Mouse (Mus musculus) spleen, adult 18-20 months (tissue): ENCODE measurements around the gene Plce1.

Experiments
- DNase-seq, 2 experiments: peaks; one replicate each; pipeline ENCODE4 v3.0.0; 2022; ENCODE audit warnings: mixed read lengths in 2 of 2

Plce1 gene

GRCm38 (mm10) chr19:38480731-38481621, at the start of gene Plce1:
Plce1 (plus strand) TSS chr19:38481109.
- DNase-seq = no peak

DNA sequence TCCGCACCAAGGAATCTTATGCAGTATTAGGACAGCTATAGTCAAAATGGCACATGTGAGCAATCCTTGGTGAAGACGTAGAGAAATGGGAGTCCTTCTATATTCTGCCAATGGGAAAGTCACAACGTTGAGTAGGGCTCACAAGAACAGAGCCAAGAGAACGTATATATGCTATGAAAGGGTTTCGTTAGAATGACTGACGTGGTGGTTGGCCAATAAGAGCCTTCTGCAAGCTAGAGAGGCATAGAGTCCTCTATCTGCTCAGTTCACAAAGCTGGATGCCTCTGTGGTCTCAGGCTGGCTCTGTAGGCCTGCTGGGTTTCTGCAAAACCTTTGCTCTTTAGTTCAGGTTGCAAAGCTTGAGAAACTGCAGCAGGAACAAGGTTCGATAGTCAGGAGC, 49.6 kb upstream of the Plce1 start:
- no peak for DNase-seq

DNA sequence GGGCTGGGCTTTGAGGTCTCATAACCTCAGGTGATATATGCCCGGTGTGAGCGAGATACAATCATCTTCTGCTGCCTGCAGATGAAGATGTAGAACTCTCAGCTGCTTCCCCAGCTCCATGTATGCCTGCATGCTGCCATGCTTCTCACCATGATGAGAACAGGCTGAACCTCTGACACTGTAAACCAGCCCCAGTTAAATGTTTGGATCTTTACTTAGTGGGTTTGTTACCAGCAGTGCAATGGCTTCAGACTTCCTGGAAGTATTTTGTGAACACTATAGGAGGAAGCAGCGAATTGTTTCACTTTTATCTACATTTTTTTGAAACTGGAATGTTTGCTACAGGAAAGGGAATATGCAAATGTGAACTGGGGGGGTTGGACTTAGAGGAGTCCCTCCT, 48.9 kb upstream of the Plce1 start:
- DNase-seq = no peak

DNA sequence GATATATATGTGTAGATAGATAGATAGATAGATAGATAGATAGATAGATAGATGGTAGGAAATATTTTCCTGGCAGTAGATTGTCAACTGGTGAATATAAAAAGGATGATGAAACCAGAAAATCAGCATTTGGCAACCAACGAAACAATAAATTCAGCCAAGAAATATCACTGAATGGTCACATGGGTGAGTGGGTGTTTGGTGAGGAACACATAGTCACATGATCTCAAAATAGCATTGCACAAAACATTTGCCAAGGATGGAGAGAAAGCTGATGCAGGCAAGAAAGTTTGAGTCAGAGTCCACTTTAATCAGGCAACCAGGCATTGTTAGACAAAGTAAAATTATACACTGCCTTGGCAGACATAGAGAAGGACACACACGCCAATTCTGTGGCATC, 47.5 kb upstream of the Plce1 start:
- DNase-seq = no peak

DNA sequence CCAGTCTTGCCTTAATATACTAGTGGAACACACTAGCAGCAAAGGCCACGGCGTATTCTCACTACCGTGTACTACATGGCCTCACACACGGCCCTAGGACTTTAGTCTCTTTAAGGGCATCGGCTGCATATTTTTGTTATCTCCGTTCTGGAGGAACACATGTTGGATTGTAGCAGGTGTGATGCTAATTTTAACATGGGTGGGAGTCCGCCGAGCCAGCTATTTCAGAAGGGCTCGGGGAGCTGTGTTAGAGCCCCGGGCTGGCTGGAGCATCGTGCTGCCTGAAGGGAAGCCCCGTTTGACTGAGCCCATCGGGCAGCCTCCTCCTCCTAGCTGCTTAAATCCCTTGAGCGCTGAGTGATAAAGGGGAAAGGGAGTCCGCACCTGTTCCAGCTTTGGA, 45.7 kb upstream of the Plce1 start:
- DNase-seq = no peak

DNA sequence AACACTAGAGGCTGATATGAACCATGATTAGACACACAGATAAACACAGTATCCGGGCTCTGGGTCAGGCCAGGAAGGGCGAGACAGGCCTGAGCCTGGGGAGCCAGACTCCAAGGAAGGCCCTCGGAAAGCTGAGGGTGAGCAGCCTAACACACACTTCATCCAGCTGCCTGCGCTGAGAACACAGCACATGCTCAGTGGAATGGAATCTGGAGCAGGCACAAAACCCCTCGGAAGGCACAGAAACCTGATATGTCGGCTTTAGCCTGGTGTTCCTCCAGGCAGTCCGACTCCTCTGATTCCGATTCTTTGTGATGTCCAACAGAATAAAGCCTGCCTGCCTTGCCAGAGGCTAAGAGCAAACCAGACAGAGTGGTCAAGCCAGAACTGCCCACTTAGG, 39.0 kb upstream of the Plce1 start:
- DNase-seq = no peak

GRCm38 (mm10) chr19:38445758-38446157, 35.2 kb upstream of the Plce1 start:
- no peak for DNase-seq

DNA sequence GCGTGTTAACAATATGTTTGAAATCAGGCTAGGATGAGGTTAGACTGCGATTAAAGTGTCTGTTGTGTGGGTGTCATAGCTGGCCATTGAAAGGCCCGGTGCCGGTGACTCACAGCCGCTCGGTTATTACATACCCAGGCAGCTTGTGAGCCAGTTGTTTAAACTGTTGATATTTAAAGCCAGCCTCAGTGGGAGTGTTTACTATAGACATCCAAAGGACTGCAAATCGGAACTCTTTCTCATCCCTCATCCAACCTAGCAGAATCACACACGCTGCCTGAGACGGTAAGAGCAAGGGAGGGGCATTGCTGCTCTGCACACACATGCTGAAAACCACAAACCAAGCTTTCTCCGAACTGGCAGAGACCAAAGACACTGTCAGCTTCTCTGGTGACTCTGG, 25.7 kb upstream of the Plce1 start:
- DNase-seq = no peak

- no peak for DNase-seq
Observed at GRCm38 (mm10) chr19:38458996-38459395, 21.9 kb upstream of the Plce1 start.

DNA sequence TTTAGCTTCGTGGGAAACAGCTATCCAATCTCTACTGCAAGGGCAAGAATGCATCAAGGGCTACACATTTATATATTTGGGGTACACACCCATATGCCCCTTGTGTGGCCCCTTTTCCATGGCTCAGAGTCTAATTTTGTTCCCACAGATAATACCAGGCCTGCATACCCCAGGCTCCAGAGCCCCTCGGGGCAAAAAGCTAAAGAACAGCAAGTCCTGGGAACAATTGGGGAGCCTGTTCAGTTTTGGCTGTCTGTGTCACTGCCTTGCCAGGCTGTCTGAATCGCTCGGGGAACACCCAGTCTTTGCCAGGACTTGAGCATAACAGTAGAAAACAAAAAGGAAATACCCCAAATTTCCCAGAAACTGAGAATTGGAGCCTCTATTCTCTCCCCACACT, 20.2 kb upstream of the Plce1 start:
- no peak for DNase-seq

GRCm38 (mm10) chr19:38470257-38470893, 10.5 kb upstream of the Plce1 start:
- DNase-seq = no peak

DNA sequence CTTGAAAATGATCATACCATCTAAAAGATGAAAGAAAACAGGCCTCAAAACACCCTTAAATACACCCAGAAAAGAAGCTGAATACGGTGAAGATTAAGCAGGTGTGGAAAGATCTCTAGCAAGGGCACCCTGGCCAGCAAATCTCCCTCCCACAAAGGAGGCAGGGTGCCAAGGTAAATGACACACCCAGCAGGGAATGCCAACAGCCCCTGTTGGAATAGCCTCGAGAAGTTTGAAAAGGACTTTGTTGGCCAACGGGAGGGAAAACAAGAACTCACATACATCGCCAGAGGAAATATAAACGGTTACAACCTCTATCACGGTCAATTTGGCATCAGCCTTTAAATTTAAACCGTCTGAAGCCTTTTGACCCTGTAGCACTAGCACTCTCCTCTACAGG, 5.5 kb upstream of the Plce1 start:
- no peak for DNase-seq

DNA sequence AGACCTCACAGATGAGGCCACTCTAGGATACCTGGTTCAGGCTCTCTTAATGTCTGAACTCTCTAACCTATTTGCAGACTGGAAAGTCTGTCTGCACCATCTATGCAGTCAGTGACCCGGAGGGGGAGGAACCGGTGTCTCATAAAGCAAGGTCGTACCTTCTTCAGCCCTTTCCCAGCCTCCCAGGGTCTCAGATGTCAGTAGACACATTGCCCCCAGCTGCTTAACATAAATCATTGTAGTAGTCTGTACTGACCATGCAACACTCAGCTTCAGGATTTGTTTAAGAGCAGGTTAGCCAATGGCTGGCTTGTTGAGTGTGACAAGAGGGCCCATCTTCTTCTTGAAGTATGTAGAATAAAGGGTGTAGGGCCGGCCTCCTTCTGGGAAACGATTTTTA, 2.6 kb upstream of the Plce1 start:
- DNase-seq = no peak

DNA sequence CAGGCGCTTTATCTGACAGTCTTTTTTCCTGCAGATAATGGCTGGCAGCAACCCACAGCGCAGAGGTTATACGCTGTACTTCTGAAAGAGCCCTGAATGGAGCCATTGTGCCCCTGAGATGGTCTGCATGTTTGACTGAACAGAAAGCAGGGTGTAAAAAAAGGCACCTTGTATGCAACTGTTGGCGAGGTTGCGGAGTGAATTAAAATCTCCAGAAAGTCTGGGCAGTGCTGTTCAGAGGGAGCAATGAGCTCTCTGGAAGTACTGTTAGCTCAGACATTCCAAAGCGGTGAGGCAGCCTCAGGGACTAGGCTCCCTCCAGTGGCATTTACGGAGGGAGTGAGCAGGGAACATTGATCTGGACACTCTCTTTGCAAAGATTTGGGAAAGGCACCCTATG, 2.0 kb upstream of the Plce1 start:
- no peak for DNase-seq

DNA sequence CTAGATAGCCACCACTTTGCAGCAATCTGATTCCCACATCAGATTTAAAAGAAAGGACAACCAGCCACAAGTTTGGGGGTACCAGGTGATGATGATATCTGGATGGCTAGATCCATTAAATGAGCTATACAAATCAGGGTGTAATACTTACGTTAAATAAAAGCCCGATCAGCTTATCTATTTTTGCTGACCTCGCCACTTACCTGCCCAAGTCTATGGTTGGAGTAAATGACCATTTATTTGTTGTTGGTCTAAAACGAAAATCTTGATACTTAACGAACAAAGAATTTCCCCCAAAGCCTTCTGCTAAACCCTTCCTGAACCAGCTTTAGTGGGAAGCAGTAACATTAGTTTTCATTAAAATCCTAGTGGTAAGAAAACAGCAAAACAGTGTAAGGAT, 1.4 kb upstream of the Plce1 start:
- DNase-seq = no peak

DNA sequence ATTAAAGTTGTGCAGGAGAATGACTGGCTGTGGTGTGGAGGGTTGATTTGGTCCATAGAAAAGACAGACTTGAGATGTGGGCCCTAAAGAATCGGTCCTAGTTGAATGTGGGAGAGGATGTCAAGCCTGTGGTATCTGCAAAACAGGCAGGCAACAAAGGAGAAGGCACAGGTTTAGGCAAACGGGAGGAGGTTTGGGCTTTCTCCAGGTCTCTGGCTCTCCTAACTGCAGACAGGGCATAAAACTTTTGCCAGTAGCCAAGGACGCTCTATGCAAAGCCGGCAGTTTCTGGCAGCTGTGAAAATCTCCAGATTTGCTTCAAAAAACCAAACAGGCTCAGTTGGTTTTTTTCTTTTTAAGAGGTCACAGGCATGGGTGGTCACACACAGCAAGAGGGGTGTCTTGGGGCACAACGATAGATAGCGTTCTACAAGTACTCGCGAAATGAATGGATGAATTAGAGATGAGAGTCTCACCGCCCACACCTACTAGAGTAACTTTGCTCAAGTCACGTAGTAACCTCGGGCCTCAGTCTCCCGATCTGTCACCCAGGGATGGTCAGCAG, 671 bp upstream of the Plce1 start:
- no peak for DNase-seq

DNA sequence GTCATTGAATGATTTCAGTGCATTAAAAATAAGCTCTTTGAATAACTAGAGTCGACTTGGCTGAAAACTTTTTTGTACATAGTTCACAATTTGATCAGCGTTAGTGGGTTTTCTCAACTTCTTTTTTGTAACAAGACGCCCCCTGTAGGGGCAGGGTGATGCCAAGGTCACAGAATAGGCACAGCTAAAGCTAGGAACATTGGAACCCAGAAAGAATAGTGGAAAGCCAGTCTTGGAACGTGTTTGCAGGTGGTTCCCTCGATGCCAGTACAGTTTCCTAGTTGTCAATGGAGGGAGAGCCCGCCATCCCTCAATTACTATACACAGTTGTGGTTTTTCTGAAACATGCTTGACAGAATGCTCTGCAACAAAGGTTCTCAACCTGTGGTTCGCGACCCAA, 997 bp downstream of the Plce1 start:
- DNase-seq = no peak

DNA sequence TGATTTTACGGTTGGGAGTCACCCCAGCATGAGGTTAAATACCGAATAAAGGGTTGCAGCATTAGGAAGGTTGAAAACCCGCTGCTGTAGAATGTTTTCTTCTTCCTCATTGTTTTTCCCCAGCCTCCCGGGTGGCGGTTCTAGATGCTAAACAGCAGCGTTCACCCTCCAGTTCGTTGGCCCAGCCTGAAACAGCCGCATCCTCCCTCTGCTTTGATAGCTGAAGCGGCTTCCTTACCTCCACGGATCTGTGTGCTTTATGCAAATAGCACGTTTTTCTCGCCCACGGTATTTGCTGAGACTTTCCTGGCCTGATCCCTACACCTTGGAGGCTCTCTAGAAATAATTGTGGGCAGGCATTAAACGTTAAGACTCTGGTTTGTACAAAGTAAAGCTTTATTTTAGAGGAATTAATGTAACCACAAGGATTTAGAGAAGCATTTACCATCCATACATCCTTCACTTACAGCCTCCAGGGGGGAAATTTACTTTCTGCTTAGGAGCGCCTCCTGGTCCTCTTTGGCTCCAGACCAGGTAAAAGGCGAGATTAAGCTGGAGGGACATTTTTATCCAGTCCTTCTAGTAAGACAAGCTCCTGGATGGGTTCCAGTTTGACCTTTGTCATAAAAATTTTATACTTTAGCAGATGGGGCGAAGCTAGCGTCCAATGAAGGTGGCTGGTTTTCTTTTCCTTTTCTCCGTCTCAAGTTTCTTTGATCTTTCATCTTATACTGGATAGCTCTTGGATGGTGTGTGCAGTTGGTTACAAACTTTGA, 1.7 kb downstream of the Plce1 start:
- DNase-seq = no peak

- no peak for DNase-seq
Observed at GRCm38 (mm10) chr19:38485779-38486555, 5.1 kb downstream of the Plce1 start.

GRCm38 (mm10) chr19:38487501-38487900, 6.6 kb downstream of the Plce1 start:
- no peak for DNase-seq

GRCm38 (mm10) chr19:38488103-38488912, 7.4 kb downstream of the Plce1 start:
- DNase-seq = no peak

GRCm38 (mm10) chr19:38498233-38498632, 17.3 kb downstream of the Plce1 start:
- DNase-seq = no peak
